In genomic region chr5:57760069-57761063, GRCm38 (mm10) we compare ENCODE assay signal across 15 mouse cellular contexts. TPM values are rescaled to one million over a fixed set of nuclear protein-coding genes. Genes with fewer than 3 reads are reported as not detected.
A peak's percentile ranks its signal among the peaks of the same experiment; 100 is the strongest.
DNase-seq lines count a peak whose midpoint lies in the region; ATAC-seq lines count a peak whose summit lies in the region.
"Had no signal": no experiment of that assay in that cellular context is flagged by ENCODE, and none has a peak within 500 bp of the region (broad histone marks: within the 10 kb centered on the region; RNA-seq: fewer than 3 reads in every experiment).

No protein-coding gene starts in this region.

- H3K9ac ChIP-seq in heart, embryonic 11.5 days (ENCODE audit: low read depth, low read length): no peak overlapping the region
- no peak overlapping the region for H3K9ac ChIP-seq in midbrain, embryonic 11.5 days (ENCODE audit: low read length)
- no peak overlapping the region for H3K9ac ChIP-seq in midbrain, embryonic 15.5 days
- no peak overlapping the region for H3K9ac ChIP-seq in embryonic facial prominence, embryonic 11.5 days (replicated peaks; ENCODE audit: low read length)
- H3K9ac ChIP-seq: hindbrain, embryonic 15.5 days had no signal

- no peaks in the 10 kb centered on the region for H3K9me3 ChIP-seq in heart, embryonic 11.5 days (replicated peaks; ENCODE audit: control insufficient read depth, low read length)
- no peaks in the 10 kb centered on the region for H3K9me3 ChIP-seq in midbrain, embryonic 11.5 days (ENCODE audit: control insufficient read depth, low read length)
- no peaks in the 10 kb centered on the region for H3K9me3 ChIP-seq in midbrain, embryonic 15.5 days
- H3K9me3 ChIP-seq in embryonic facial prominence, embryonic 11.5 days (replicated peaks; ENCODE audit: control insufficient read depth, low read length): no peaks in the 10 kb centered on the region
- H3K9me3 ChIP-seq: hindbrain, embryonic 15.5 days had no signal

- peaks cover 33% of the 10 kb centered on the region for H3K4me1 ChIP-seq in heart, embryonic 11.5 days (ENCODE audit: control insufficient read depth, insufficient read depth, low read length)
- peaks cover 8% of the 10 kb centered on the region for H3K4me1 ChIP-seq in midbrain, embryonic 11.5 days (ENCODE audit: control insufficient read depth, insufficient read depth, low read length)
- peaks cover 2% of the 10 kb centered on the region for H3K4me1 ChIP-seq in midbrain, embryonic 15.5 days
- no peaks in the 10 kb centered on the region for H3K4me1 ChIP-seq in embryonic facial prominence, embryonic 11.5 days (ENCODE audit: control insufficient read depth, insufficient read depth, low read length)

- WGBS in heart, embryonic 11.5 days (ENCODE audit: insufficient replicate concordance): 27% methylated on average over 6 of the region's 6 CpGs
- whole genome bisulfite sequencing in midbrain, embryonic 11.5 days: 67% methylated on average over 6 of the region's 6 CpGs
- WGBS in midbrain, embryonic 15.5 days: 70% methylated on average over 6 of the region's 6 CpGs
- whole genome bisulfite sequencing in embryonic facial prominence, embryonic 11.5 days: 54% methylated on average over 6 of the region's 6 CpGs

- 0 out of 2 replicates have a peak, but pooled peaks have one; percentile 53 for ATAC-seq in heart, embryonic 11.5 days (replicated peaks; ENCODE audit: insufficient number of reproducible peaks, low FRiP score, low TSS enrichment)
- ATAC-seq in midbrain, embryonic 11.5 days (ENCODE audit: low FRiP score): no peak
- no peak for ATAC-seq in midbrain, embryonic 15.5 days (replicated peaks)
- ATAC-seq in embryonic facial prominence, embryonic 11.5 days (replicated peaks; ENCODE audit: insufficient number of reproducible peaks, low FRiP score, low TSS enrichment, low read depth): no peak
- peak; percentile 55 for ATAC-seq in megakaryocyte progenitor cell, adult 5-6 weeks (replicated peaks; ENCODE audit: poor library complexity)
- ATAC-seq: CD4-positive, CD25-positive, alpha-beta regulatory T cell, adult 4 months had no signal

- DNase-seq in heart, adult 9 months (ENCODE audit: low spot score in 2 of 2): no peak
- peak; percentile 44 for DNase-seq in midbrain, embryonic 11.5 days (ENCODE audit: low spot score, missing footprints)
- peak; percentile 29 for DNase-seq in embryonic facial prominence, embryonic 11.5 days (ENCODE audit: low spot score)
- DNase-seq in left cerebral cortex, adult 11 months (ENCODE audit: low spot score): no peak
- no peak for DNase-seq in adrenal gland, postnatal 25 days
- DNase-seq: adrenal gland, postnatal 14 days; cerebellum, adult 18-20 months; kidney, postnatal 14 days; thymus, postnatal 25 days had no signal

- H3K4me2 ChIP-seq in heart, embryonic 11.5 days: peak overlapping the region; percentile 19; the same call in 1 of the 2 replicates
- no peak overlapping the region for H3K4me2 ChIP-seq in midbrain, embryonic 11.5 days
- no peak overlapping the region for H3K4me2 ChIP-seq in midbrain, embryonic 15.5 days
- H3K4me2 ChIP-seq in embryonic facial prominence, embryonic 11.5 days (ENCODE audit: low read depth, low read length): no peak overlapping the region
- H3K4me2 ChIP-seq: hindbrain, embryonic 15.5 days had no signal

- H3K27me3 ChIP-seq in heart, embryonic 11.5 days (ENCODE audit: control insufficient read depth, insufficient read depth, low read length): no peaks in the 10 kb centered on the region
- no peaks in the 10 kb centered on the region for H3K27me3 ChIP-seq in midbrain, embryonic 11.5 days (ENCODE audit: control insufficient read depth, insufficient read depth, low read length)
- H3K27me3 ChIP-seq in midbrain, embryonic 15.5 days (replicated peaks): no peaks in the 10 kb centered on the region
- no peaks in the 10 kb centered on the region for H3K27me3 ChIP-seq in embryonic facial prominence, embryonic 11.5 days (ENCODE audit: control insufficient read depth, insufficient read depth, low read length)
- H3K27me3 ChIP-seq: hindbrain, embryonic 15.5 days had no signal

- no peak overlapping the region for H3K4me3 ChIP-seq in heart, embryonic 11.5 days (ENCODE audit: low read depth, low read length)
- no peak overlapping the region for H3K4me3 ChIP-seq in midbrain, embryonic 11.5 days (ENCODE audit: low read depth, low read length)
- no peak overlapping the region for H3K4me3 ChIP-seq in midbrain, embryonic 15.5 days
- H3K4me3 ChIP-seq in embryonic facial prominence, embryonic 11.5 days (ENCODE audit: low read depth, low read length): no peak overlapping the region
- H3K4me3 ChIP-seq: erythroblast, embryonic 14.5 days; hindbrain, embryonic 15.5 days had no signal

- no peaks in the 10 kb centered on the region for H3K36me3 ChIP-seq in heart, embryonic 11.5 days (ENCODE audit: control insufficient read depth, insufficient read depth, low read length)
- H3K36me3 ChIP-seq in midbrain, embryonic 11.5 days (ENCODE audit: control insufficient read depth, insufficient read depth, low read length): no peaks in the 10 kb centered on the region
- H3K36me3 ChIP-seq in midbrain, embryonic 15.5 days (replicated peaks): no peaks in the 10 kb centered on the region
- H3K36me3 ChIP-seq in embryonic facial prominence, embryonic 11.5 days (replicated peaks; ENCODE audit: control insufficient read depth, insufficient read depth, low read depth, low read length): no peaks in the 10 kb centered on the region
- H3K36me3 ChIP-seq: hindbrain, embryonic 15.5 days had no signal

- peak overlapping the region; percentile 76 for H3K27ac ChIP-seq in heart, embryonic 11.5 days (ENCODE audit: low read depth, low read length)
- no peak overlapping the region for H3K27ac ChIP-seq in midbrain, embryonic 11.5 days (ENCODE audit: low read depth, low read length)
- H3K27ac ChIP-seq in midbrain, embryonic 15.5 days: no peak overlapping the region
- no peak overlapping the region for H3K27ac ChIP-seq in embryonic facial prominence, embryonic 11.5 days (replicated peaks; ENCODE audit: low read depth, low read length)
- H3K27ac ChIP-seq: hindbrain, embryonic 15.5 days had no signal

RNA-seq across cellular contexts. Expression of gene Pcdh7, which starts 42.6 kb away (rescaled TPM):
- polyA plus RNA-seq in heart, embryonic 11.5 days (2014; fragmentation: Nextera tagmentation; extraction: Ambion mirVana): 17.6 and 19.4 TPM in 2 replicates
- polyA plus RNA-seq in midbrain, embryonic 11.5 days (2014; fragmentation: Nextera tagmentation; extraction: Ambion mirVana): 6.2 and 6.8 TPM in 2 replicates
- polyA plus RNA-seq in midbrain, embryonic 15.5 days (2015; fragmentation: Nextera tagmentation; extraction: Ambion mirVana): 25.4 and 28.1 TPM in 2 replicates
- polyA plus RNA-seq in embryonic facial prominence, embryonic 11.5 days (2014; fragmentation: Nextera tagmentation; extraction: Ambion mirVana): 7.4 and 8.0 TPM in 2 replicates
- total RNA-seq in megakaryocyte progenitor cell, adult 5-6 weeks (2015): 1.8 and 2.2 TPM in 2 replicates
- total RNA-seq in megakaryocyte progenitor cell, adult 5-6 weeks (2017): 0.58 and 4.7 TPM in 2 replicates
- total RNA-seq in adrenal gland, postnatal 25 days (2021): 1.2 and 2.0 TPM in 2 replicates

Comparison
In these comparisons a context has a peak if more than half of its experiments do, and no peak if none do; other contexts are left out.
1. ATAC-seq: peak in heart, embryonic 11.5 days (single experiment) and megakaryocyte progenitor cell, adult 5-6 weeks (single experiment); none in midbrain, embryonic 11.5 days (single experiment), midbrain, embryonic 15.5 days (single experiment) and embryonic facial prominence, embryonic 11.5 days (single experiment).
2. DNase-seq: peak in midbrain, embryonic 11.5 days (single experiment) and embryonic facial prominence, embryonic 11.5 days (single experiment); none in heart, adult 9 months (0 of 2), left cerebral cortex, adult 11 months (single experiment) and adrenal gland, postnatal 25 days (single experiment).